Mouse (Mus musculus) large intestine, adult 2 months (tissue): ENCODE measurements around the gene Hsf2bp. TPM values are rescaled to one million over a fixed set of nuclear protein-coding genes. Genes with fewer than 3 reads are reported as not detected.

ENCODE experiments used
- DNase-seq: peaks from one replicate; pipeline ENCODE4 v3.0.0-alpha.2; 2012; ENCODE audit warnings: low read depth, low spot score
- WGBS: fragments of 180-500 bp; shearing (Covaris S2); methylation state at CpG from one replicate; pipeline ENCODE4 v1.1.7; 2018; 5-methylcytosine and 5-hydroxymethylcytosine counted together
- polyA plus RNA-seq: library from polyadenylated mRNA; depleted of rRNA; stranded (reverse); fragments of >200 nt; gene quantifications from 2 replicates; pipeline ENCODE4 v1.2.3, GENCODE M21; 2012

Gene Hsf2bp
- polyA plus RNA-seq, 1 experiment = 0.68 TPM

- DNase-seq = no peak
- 91% methylated on average over 8 of the region's 8 CpGs for WGBS
Observed at GRCm38 (mm10) chr17:31918374-31918773, 117.8 kb downstream of the Hsf2bp start.

- WGBS = 73% methylated on average over 6 of the region's 6 CpGs
- DNase-seq = no peak
Observed at GRCm38 (mm10) chr17:31916461-31916775, 119.7 kb downstream of the Hsf2bp start.

GRCm38 (mm10) chr17:31915756-31916460 lies 120.2 kb downstream of the Hsf2bp start:
- DNase-seq = no peak
- WGBS = 75% methylated on average over 18 of the region's 18 CpGs

- no peak for DNase-seq
- WGBS = 82% methylated on average over 5 of the region's 5 CpGs
Observed at GRCm38 (mm10) chr17:31914323-31914722, 121.8 kb downstream of the Hsf2bp start.

GRCm38 (mm10) chr17:31912881-31913662 lies 123.1 kb downstream of the Hsf2bp start:
- 82% methylated on average over 18 of the region's 18 CpGs for WGBS
- DNase-seq = no peak

GRCm38 (mm10) chr17:31912387-31912786 lies 123.8 kb downstream of the Hsf2bp start:
- DNase-seq = no peak
- 64% methylated on average over 16 of the region's 16 CpGs for WGBS

GRCm38 (mm10) chr17:31908966-31909365 lies 127.2 kb downstream of the Hsf2bp start:
- 88% methylated on average over 2 of the region's 2 CpGs for WGBS
- DNase-seq = no peak

GRCm38 (mm10) chr17:31906441-31906840 lies 129.7 kb downstream of the Hsf2bp start:
- 99% methylated on average over 3 of the region's 3 CpGs for WGBS
- no peak for DNase-seq

GRCm38 (mm10) chr17:31905791-31906211 lies 130.3 kb downstream of the Hsf2bp start:
- DNase-seq = no peak
- WGBS = 76% methylated on average over 10 of the region's 10 CpGs

GRCm38 (mm10) chr17:31905201-31905790 lies 130.9 kb downstream of the Hsf2bp start:
- DNase-seq = no peak
- WGBS = 91% methylated on average over 9 of the region's 9 CpGs

GRCm38 (mm10) chr17:31904036-31904435 lies 132.1 kb downstream of the Hsf2bp start:
- WGBS = 72% methylated on average over 7 of the region's 7 CpGs
- DNase-seq = no peak

GRCm38 (mm10) chr17:31902630-31903198 lies 133.4 kb downstream of the Hsf2bp start:
- 74% methylated on average over 3 of the region's 3 CpGs for WGBS

GRCm38 (mm10) chr17:31901461-31902204 lies 134.5 kb downstream of the Hsf2bp start:
- 29% methylated on average over 11 of the region's 11 CpGs for WGBS
- DNase-seq = no peak

More at GRCm38 (mm10) chr17:31902630-31903198, 133.4 kb downstream of the Hsf2bp start:
- no peak for DNase-seq

GRCm38 (mm10) chr17:31898941-31899340 lies 137.2 kb downstream of the Hsf2bp start:
- 63% methylated on average over 5 of the region's 5 CpGs for WGBS
- no peak for DNase-seq

GRCm38 (mm10) chr17:31897186-31897793 lies 138.9 kb downstream of the Hsf2bp start:
- 59% methylated on average over 4 of the region's 4 CpGs for WGBS
- DNase-seq = no peak

- DNase-seq = no peak
- WGBS = 46% methylated on average over 3 of the region's 3 CpGs
Observed at GRCm38 (mm10) chr17:31896751-31897150, 139.4 kb downstream of the Hsf2bp start.

- DNase-seq = no peak
- WGBS = 94% methylated on average over 7 of the region's 7 CpGs
Observed at GRCm38 (mm10) chr17:31896311-31896710, 139.8 kb downstream of the Hsf2bp start.
